Mouse (Mus musculus): ENCODE data around the gene Chst5. TPM values are rescaled to one million over a fixed set of nuclear protein-coding genes. Genes with fewer than 3 reads are reported as not detected.

The Chst5 gene
- total and polyA plus RNA-seq, 3 experiments: not detected

GRCm38 (mm10) chr8:111865857-111866256 lies 44.4 kb downstream of the Chst5 start:
- TF ChIP-seq UBTF (IDR thresholded peaks at IDR 0.05; ENCODE audit: borderline replicate concordance, insufficient read depth, low read depth, low read length) (no peak), GABPA (IDR thresholded peaks at IDR 0.05; ENCODE audit: low read depth, low read length) (no peak), TBP (IDR thresholded peaks at IDR 0.05; ENCODE audit: low read depth, low read length) (no peak), POLR2A (IDR thresholded peaks at IDR 0.05; ENCODE audit: control insufficient read depth in 1 of 2, insufficient read depth in 1 of 2, low read depth in 1 of 2, low read length in 2 of 2, poor library complexity in 1 of 2) (no peak), CHD1 (IDR thresholded peaks at IDR 0.05; ENCODE audit: low read depth, low read length) (no peak), SIN3A (IDR thresholded peaks at IDR 0.05; ENCODE audit: low read length) (no peak), USF1 (IDR thresholded peaks at IDR 0.05; ENCODE audit: low read depth, low read length) (no peak), ELF1 (IDR thresholded peaks at IDR 0.05; ENCODE audit: low read depth, low read length) (no peak), NELFE (IDR thresholded peaks at IDR 0.05; ENCODE audit: low read depth, low read length) (no peak), ZNF384 (IDR thresholded peaks at IDR 0.05; ENCODE audit: low read depth, low read length) (no peak), MEF2A (IDR thresholded peaks at IDR 0.05; ENCODE audit: extremely low read depth, insufficient replicate concordance, low read depth, low read length, poor library complexity, severe bottlenecking) (no peak), POLR2AphosphoS2 (IDR thresholded peaks at IDR 0.05; ENCODE audit: low read length) (no peak), ZC3H11A (IDR thresholded peaks at IDR 0.05; ENCODE audit: low read depth, low read length) (no peak), USF2 (IDR thresholded peaks at IDR 0.05; ENCODE audit: borderline replicate concordance in 1 of 2, insufficient read depth in 1 of 2, low read depth in 1 of 2, low read length in 2 of 2) (no peak), HCFC1 (IDR thresholded peaks at IDR 0.05; ENCODE audit: low read depth, low read length) (no peak), CHD2 (IDR thresholded peaks at IDR 0.05; ENCODE audit: low read length) (no peak), MAZ (IDR thresholded peaks at IDR 0.05; ENCODE audit: low read depth, low read length) (no peak)
- Histone ChIP-seq H3K79me2 (ENCODE audit: control insufficient read depth, insufficient read depth, low read length, poor library complexity) (no peaks in the 10 kb centered on the region), H3K4me3 (ENCODE audit: control insufficient read depth in 1 of 2, insufficient read depth in 1 of 2, low read depth in 2 of 2, low read length in 2 of 2) (no peak overlapping the region)

GRCm38 (mm10) chr8:111865130-111865852 lies 45.0 kb downstream of the Chst5 start:
- no peaks in the 10 kb centered on the region for H3K79me2 ChIP-seq (ENCODE audit: control insufficient read depth, insufficient read depth, low read length, poor library complexity)
- TF ChIP-seq CHD1 (IDR thresholded peaks at IDR 0.05; ENCODE audit: low read depth, low read length): no peak
- no peak for TF ChIP-seq JUND (IDR thresholded peaks at IDR 0.05; ENCODE audit: low read depth, low read length)
- TF ChIP-seq RCOR1 (IDR thresholded peaks at IDR 0.05; ENCODE audit: low read depth, low read length): no peak
- no peak for TF ChIP-seq HCFC1 (IDR thresholded peaks at IDR 0.05; ENCODE audit: low read depth, low read length)
- no peak for TF ChIP-seq TBP (IDR thresholded peaks at IDR 0.05; ENCODE audit: low read depth, low read length)
- TF ChIP-seq POLR2AphosphoS5 (IDR thresholded peaks at IDR 0.05; ENCODE audit: borderline replicate concordance, low read depth, low read length): no peak
- no peak for TF ChIP-seq MYB (IDR thresholded peaks at IDR 0.05; ENCODE audit: low read depth, low read length)

More at GRCm38 (mm10) chr8:111865857-111866256, 44.4 kb downstream of the Chst5 start:
- H3K36me3 ChIP-seq (ENCODE audit: control insufficient read depth in 1 of 2, insufficient read depth in 2 of 2, low read length in 2 of 2): peaks cover 0 to 3% of the 10 kb centered on the region in 2 experiments; a peak in 2 of 4 replicates
- no peak overlapping the region for H3K9ac ChIP-seq (ENCODE audit: control insufficient read depth, low read depth, low read length, poor library complexity, severe bottlenecking)
- peaks cover 2 to 3% of the 10 kb centered on the region in 2 experiments; a peak in 3 of 4 replicates for H3K4me1 ChIP-seq (ENCODE audit: control insufficient read depth in 1 of 2, insufficient read depth in 2 of 2, low read length in 2 of 2)
- H3K9me3 ChIP-seq (replicated peaks; ENCODE audit: insufficient read depth, low read length): no peaks in the 10 kb centered on the region
- no peaks in the 10 kb centered on the region for H3K27me3 ChIP-seq (ENCODE audit: control insufficient read depth in 1 of 2, insufficient read depth in 2 of 2, low read length in 2 of 2)
- DNase-seq (ENCODE audit: low read depth, low spot score): no peak
- H3K27ac ChIP-seq (ENCODE audit: control insufficient read depth, low read depth, low read length): no peak overlapping the region

More at GRCm38 (mm10) chr8:111865130-111865852, 45.0 kb downstream of the Chst5 start:
- Histone ChIP-seq H3K36me3 (ENCODE audit: control insufficient read depth in 1 of 2, insufficient read depth in 2 of 2, low read length in 2 of 2) (no peaks in the 10 kb centered on the region), H3K4me3 (ENCODE audit: control insufficient read depth in 1 of 2, insufficient read depth in 1 of 2, low read depth in 2 of 2, low read length in 2 of 2) (no peak overlapping the region), H3K27me3 (ENCODE audit: control insufficient read depth in 1 of 2, insufficient read depth in 2 of 2, low read length in 2 of 2) (no peaks in the 10 kb centered on the region), H3K4me1 (ENCODE audit: control insufficient read depth in 1 of 2, insufficient read depth in 2 of 2, low read length in 2 of 2) (no peaks in the 10 kb centered on the region), H3K9ac (ENCODE audit: control insufficient read depth, low read depth, low read length, poor library complexity, severe bottlenecking) (no peak overlapping the region), H3K27ac (ENCODE audit: control insufficient read depth, low read depth, low read length) (no peak overlapping the region), H3K9me3 (replicated peaks; ENCODE audit: insufficient read depth, low read length) (no peaks in the 10 kb centered on the region)
- DNase-seq (ENCODE audit: low read depth, low spot score): no peak
